Mouse (Mus musculus): ENCODE results near the gene Slc7a3.
"Not testable (repeated sequence)": the region's sequence is repeated elsewhere in the genome, so short reads cannot be mapped to it uniquely, and the experiment has no call there.

The Slc7a3 gene

DNA sequence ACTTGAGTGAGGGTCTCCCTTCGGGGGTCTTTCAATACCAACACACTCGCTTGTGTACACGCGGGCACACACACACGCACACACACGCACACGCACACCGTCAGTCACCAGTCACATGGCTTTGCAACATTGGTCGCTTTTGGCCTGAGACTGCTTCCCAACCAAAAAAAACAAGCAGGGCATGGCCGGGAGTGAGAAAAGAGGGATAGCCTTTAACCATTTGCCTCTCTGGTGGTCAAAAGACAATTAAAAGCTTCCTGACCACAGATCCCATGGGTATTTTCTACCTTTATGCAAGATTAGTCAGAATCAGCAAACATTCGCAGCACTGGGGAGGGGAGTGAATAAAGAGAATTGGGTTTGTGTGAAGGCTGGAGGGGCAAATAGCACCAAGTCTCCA is at the start of gene Slc7a3:
Gene Slc7a3 (minus strand): TSS at position 101 of the 400 bp plus-strand sequence.
- in situ Hi-C loops (cut with MboI, MseI) = no loop called here

DNA sequence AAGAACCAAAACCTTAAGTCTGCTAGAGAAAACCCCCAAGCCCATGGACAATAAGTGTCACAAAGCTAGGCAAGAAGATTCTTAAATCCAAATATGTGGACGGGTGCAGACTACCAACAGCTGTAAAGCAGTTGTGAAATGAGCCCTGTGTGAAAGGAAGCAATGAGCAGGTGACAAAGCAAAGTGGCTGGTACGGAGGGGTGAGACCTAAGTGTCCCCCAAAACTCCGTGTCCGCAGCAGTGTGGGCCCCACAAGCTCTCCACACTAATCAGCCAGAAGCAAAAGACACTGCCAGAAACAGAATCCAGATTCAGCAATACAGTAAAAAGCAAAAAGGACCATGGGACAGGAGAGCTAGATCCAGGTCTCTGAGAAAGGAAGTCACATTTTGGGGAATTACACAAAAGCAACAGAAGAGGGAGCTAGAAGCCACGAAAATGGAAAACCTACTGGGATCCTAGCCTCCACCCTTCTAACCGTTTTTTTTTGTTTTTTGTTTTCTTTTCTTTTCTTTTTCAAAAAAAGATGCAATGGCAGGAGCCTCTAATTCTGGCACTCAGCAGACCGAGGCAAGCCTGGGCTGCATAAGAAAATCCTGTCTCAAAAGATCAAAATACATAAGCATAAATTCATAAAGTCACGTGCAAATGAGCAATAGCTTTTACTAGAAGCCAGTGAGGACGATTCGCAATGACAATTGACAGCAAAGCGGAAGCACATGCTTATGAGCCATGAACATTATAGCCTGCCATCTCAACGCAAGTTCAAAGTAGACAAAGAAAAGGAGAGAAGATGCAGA is 46.4 kb upstream of the Slc7a3 start:
- in situ Hi-C loops (cut with MboI, MseI) = loop anchor here (5.0 kb wide), 1 partner anchor 200 kb away; no protein-coding TSS in a partner anchor

DNA sequence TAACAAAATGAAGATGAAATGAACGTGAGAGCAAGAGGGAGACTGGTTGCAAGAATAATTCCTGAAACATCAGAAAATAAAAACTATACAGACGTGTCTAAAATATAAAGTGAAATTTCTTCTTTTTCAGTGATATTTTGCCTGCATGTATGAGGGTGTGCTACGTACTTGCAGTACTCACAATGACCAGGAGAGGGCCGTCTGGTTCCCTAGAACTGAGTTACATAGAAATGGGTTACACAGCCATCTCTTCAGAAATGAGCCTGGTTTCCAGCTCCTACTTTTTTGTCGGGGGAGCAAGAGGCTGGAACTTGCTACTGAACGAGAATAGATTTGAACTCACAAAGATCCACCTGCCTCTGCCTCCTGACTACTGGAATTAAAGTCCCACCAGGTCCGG is 45.2 kb upstream of the Slc7a3 start:
- in situ Hi-C loops (cut with MboI, MseI) = loop anchor here (5.0 kb wide), 1 partner anchor 201 kb away; no protein-coding TSS in a partner anchor

DNA sequence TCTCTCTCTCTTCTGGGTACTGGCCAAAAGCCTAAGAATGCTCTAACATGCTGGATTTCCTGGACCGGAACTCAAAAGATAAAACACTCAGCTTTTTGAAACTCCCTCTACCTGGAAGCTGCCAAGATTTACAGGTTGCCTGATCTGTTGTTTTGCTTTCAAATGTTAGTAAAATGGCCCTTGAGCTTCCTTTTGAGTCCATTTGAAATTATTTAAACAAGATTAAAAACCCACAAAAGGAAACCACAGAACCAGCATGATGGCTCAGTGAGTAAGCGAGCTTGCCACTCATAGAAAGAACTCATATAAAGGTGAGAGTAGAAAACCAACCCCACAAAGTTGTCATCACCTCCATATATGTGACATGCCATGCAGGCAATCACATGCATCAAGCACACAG is 42.7 kb upstream of the Slc7a3 start:
- in situ Hi-C loops (cut with MboI, MseI) = no loop called here

DNA sequence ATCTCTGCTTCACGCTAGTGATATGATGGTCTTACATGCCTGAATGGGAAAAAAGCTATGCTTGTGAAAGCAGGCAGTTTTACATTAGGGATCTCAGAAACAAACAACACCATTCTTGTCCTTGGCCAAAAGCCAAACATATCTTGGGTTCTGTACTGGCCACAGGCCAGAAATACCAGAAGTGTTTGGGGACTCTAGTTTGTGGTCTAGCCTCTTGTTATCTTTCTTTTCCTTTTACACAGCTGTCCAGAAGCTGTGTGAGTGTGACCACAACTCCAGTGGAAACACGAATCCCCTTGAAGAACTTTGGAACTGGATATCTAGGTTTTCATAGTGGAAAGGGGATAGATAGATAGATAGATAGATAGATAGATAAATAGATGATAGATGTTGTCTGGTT is 41.2 kb upstream of the Slc7a3 start:
- in situ Hi-C loops (cut with MboI, MseI) = no loop called here

DNA sequence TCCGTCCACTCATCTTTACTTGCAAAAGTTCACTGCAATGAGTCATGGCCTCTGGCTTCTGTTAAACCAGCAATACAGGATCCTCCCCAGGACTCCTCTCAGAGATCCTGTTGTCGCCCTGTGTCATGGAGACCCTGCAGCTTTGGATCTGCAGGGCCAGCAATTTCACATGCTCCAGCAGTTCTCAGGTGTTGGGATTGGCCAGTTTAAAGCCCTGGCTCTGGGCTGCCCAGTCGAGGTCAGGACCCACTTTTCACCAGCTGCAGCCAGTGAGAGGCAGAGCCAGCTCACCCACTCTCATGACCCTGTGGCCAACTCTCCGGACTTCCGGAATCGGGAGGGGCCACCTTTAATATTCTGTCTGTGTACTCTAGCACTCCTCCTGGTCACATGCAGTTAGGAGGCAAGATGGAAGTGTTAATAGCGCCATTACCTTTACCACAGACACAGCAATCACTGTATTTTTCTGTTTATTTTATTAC is 40.7 kb upstream of the Slc7a3 start:
- in situ Hi-C loops (cut with MboI, MseI) = no loop called here

DNA sequence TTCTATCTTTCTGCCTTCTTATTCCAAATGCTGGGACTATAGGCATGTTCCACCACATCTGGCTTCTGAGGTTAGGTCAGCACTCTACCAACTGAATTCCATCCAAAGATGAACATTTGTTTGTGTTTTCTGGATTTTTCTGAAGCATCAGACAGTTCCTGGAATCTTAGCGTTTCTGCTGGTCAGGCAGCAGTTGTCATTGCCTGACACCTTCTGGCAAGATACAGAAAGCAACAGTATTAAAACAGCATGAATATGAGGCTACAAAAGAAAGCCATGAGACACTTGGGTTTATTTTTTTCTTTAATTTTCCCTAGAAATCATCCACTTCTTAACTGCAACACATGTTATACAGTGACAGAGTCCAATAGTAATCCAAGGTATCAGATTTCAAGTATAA is 34.7 kb upstream of the Slc7a3 start:
- in situ Hi-C loops (cut with MboI, MseI) = no loop called here

DNA sequence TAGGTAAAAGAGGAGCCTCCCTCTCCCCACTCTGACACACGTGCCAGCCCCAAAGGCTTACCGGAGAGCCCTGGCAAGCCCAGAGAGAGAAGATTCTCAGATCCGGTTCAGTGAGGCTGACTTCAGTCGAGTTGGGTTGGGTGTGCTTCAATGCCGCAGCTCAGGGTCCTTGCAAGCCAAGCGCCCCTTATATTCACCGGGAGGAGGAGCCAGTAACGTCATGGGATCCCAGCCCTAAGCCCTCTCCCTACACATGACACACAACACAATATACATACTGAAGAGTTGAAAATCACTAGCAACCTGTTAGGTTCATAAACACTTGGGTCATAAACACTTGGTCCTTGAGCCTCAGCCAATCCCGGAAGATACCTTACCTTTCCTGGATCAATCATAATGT is 609 bp downstream of the Slc7a3 start:
- in situ Hi-C loops (cut with MboI, MseI) = not testable (repeated sequence)

DNA sequence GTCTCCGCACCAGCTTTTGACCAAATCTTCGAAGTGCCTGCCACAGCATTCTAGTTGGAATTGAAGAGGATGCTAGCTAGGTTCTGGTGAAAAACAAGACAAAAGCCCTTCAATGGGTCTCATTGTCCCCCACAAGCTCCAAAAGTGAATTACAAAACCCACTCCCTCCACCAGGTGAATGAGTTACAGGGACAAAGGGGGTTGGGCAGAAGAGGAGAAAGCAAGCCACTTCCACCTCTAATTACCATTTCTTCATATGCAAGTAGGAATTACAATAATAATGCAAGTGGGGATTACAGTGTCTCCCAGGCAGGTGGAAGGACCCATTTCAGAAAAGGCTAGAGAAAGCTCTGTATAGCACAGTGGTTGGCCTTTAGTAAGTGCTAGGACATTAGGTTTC is 1.6 kb downstream of the Slc7a3 start:
- in situ Hi-C loops (cut with MboI, MseI) = no loop called here

DNA sequence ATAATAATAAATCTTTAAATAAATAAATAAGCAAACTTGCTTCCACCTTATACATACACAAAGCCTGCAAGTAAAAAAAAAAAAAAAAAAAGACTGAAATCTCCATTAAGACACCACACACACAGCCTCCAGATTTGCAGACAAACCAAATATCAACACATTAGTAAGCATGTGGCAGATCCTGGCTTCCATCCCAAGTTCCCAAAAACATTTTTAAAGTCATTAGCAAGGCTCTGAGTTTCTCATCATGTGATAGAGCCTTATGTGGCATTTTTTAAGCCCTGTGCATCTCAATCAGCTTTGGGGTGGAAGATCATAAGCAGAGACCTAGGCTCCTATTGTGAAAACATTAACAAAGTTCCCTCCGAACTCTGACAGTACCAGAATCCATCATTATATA is 20.6 kb downstream of the Slc7a3 start:
- in situ Hi-C loops (cut with MboI, MseI) = no loop called here

DNA sequence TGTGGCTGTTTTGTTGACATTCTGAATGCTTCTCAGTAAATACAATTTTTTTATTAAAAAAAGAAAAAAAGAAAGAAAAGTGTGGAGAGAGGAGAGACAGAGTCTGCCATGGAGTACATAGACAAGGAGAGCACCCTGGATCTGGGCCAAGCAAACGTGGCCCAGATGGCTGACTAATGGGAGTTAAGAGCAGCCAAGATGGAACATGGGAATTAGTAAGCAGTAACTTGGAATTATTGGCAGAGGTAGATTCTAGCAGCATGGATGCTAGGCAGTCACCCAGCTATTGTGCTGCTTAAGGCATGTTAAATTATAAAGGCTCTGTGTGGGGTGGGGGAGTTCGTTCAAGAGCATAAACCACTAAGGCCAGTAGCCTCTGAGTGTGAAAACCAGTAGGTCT is 22.3 kb downstream of the Slc7a3 start:
- in situ Hi-C loops (cut with MboI, MseI) = no loop called here

DNA sequence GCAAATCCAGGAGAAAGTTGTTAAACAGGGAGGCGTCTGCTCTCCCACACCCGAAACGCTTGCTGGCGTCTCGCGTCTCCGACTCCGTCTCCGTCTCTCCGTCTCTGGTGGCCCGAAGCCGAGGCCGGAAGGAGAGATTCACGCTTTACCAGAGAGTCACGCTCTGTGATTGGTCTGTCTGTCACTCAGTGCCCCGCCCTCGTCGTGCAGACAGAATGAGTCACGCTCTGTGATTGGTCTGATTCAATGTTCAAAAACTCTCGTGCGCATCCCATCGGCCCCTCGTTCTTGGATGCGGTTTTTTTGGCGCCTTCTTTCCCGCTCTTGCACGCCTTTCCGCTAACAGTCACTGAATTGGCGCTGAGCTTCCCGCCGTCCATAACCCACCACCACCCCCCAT is 26.3 kb downstream of the Slc7a3 start, which contains the start of gene Tex11:
Gene Tex11 (minus strand): TSS at position 127 of the 400 bp plus-strand sequence.
- in situ Hi-C loops (cut with MboI, MseI) = no loop called here
